Mouse (Mus musculus) thymus, adult 2 months (tissue): Measurements from ENCODE around the gene Pdlim7. TPM values are rescaled to one million over a fixed set of nuclear protein-coding genes. Genes with fewer than 3 reads are reported as not detected.
A peak's percentile ranks its signal among the peaks of the same experiment; 100 is the strongest.

Source experiments
- DNase-seq: peaks from one replicate; pipeline ENCODE4 v3.0.0; 2021
- H3K27ac ChIP-seq: fragments of 200-500 bp; 2 replicates; pipeline ENCODE4 v1.5.1; 2012; ENCODE audit warnings: low read length, control low read depth; ENCODE audit not compliant: control insufficient read depth, insufficient read depth
- H3K27me3 ChIP-seq: fragments of 200-500 bp; 2 replicates; pipeline ENCODE4 v1.6.1; 2012; ENCODE audit warnings: mild to moderate bottlenecking, low read length, moderate library complexity, mixed read lengths; ENCODE audit not compliant: control insufficient read depth, insufficient read depth
- H3K36me3 ChIP-seq: fragments of 200-500 bp; 2 replicates; pipeline ENCODE4 v1.6.1; 2012; ENCODE audit warnings: mild to moderate bottlenecking, low read length, moderate library complexity; ENCODE audit not compliant: control insufficient read depth, insufficient read depth
- H3K4me1 ChIP-seq: fragments of 200-500 bp; replicated peaks from 2 replicates; pipeline ENCODE4 v1.6.1; 2012; ENCODE audit warnings: low read length; ENCODE audit not compliant: control insufficient read depth, insufficient read depth
- H3K4me3 ChIP-seq: fragments of 200-500 bp; 2 replicates; pipeline ENCODE4 v1.5.1; 2012; ENCODE audit warnings: mild to moderate bottlenecking, low read length, control low read depth, moderate library complexity; ENCODE audit not compliant: control insufficient read depth, insufficient read depth
- CTCF ChIP-seq: fragments of 200-500 bp; IDR thresholded peaks from 2 replicates; pipeline ENCODE4 v1.5.1; 2012; ENCODE audit warnings: mild to moderate bottlenecking, control low read depth, low read length, moderate library complexity, borderline replicate concordance; ENCODE audit not compliant: control insufficient read depth, poor library complexity, insufficient read depth; ENCODE audit errors: extremely low read depth
- POLR2A ChIP-seq: fragments of 200-500 bp; IDR thresholded peaks from 2 replicates; pipeline ENCODE4 v1.6.1; 2012; ENCODE audit warnings: mild to moderate bottlenecking, low read length, control low read depth, moderate library complexity; ENCODE audit not compliant: control insufficient read depth, poor library complexity, insufficient read depth; ENCODE audit errors: extremely low read depth
- WGBS: fragments of 180-500 bp; shearing (Covaris S2); methylation state at CpG from one replicate; pipeline ENCODE4 v1.1.7; 2018; 5-methylcytosine and 5-hydroxymethylcytosine counted together
- polyA plus RNA-seq: library from polyadenylated mRNA; depleted of rRNA; stranded (reverse); fragments of >200 nt; gene quantifications from 2 replicates; pipeline ENCODE4 v1.2.3, GENCODE M21; 2012

Pdlim7 gene
- polyA plus RNA-seq, 1 experiment = 29.5 TPM

GRCm38 (mm10) chr13:55523278-55523677 lies 9.8 kb upstream of the Pdlim7 start:
- TF ChIP-seq POLR2A (no peak), CTCF (no peak)
- Histone ChIP-seq H3K27ac (no peak overlapping the region), H3K27me3 (no peaks in the 10 kb centered on the region), H3K4me1 (0 out of 2 replicates have a peak, but pooled peaks cover 2% of the 10 kb centered on the region), H3K36me3 (no peaks in the 10 kb centered on the region), H3K4me3 (no peak overlapping the region)
- no peak for DNase-seq
- WGBS = 93% methylated on average over 17 of the region's 17 CpGs

- Histone ChIP-seq H3K27me3 (no peaks in the 10 kb centered on the region), H3K27ac (no peak overlapping the region), H3K36me3 (no peaks in the 10 kb centered on the region), H3K4me3 (no peak overlapping the region), H3K4me1 (no peaks in the 10 kb centered on the region)
- 82% methylated on average over 8 of the region's 8 CpGs for WGBS
- no peak for TF ChIP-seq POLR2A
- no peak for TF ChIP-seq CTCF
- DNase-seq = no peak
Measured at GRCm38 (mm10) chr13:55522730-55523129, 9.3 kb upstream of the Pdlim7 start.

GRCm38 (mm10) chr13:55519606-55520005 lies 6.1 kb upstream of the Pdlim7 start:
- H3K36me3 ChIP-seq = no peaks in the 10 kb centered on the region
- no peak for DNase-seq
- TF ChIP-seq POLR2A = no peak
- no peak for TF ChIP-seq CTCF
- no peak overlapping the region for H3K27ac ChIP-seq
- 31% methylated on average over 4 of the region's 4 CpGs for WGBS
- no peaks in the 10 kb centered on the region for H3K4me1 ChIP-seq
- H3K27me3 ChIP-seq = no peaks in the 10 kb centered on the region
- no peak overlapping the region for H3K4me3 ChIP-seq

GRCm38 (mm10) chr13:55516955-55517354 lies 3.5 kb upstream of the Pdlim7 start:
- TF ChIP-seq POLR2A (no peak), CTCF (peak; percentile 83; the same call in 1 of the 2 replicates)
- 8% methylated on average over 5 of the region's 5 CpGs for WGBS

GRCm38 (mm10) chr13:55513828-55514227 lies 352 bp upstream of the Pdlim7 start:
- Histone ChIP-seq H3K4me1 (peaks cover 21% of the 10 kb centered on the region), H3K27ac (no peak overlapping the region), H3K36me3 (no peaks in the 10 kb centered on the region), H3K4me3 (no peak overlapping the region), H3K27me3 (no peaks in the 10 kb centered on the region; the same call in 1 of the 2 replicates)
- DNase-seq = no peak
- TF ChIP-seq CTCF (no peak), POLR2A (no peak)
- 38% methylated on average over 9 of the region's 9 CpGs for WGBS

More at GRCm38 (mm10) chr13:55516955-55517354, 3.5 kb upstream of the Pdlim7 start:
- no peaks in the 10 kb centered on the region for H3K36me3 ChIP-seq
- no peak overlapping the region for H3K27ac ChIP-seq
- peaks cover 13% of the 10 kb centered on the region for H3K4me1 ChIP-seq
- H3K27me3 ChIP-seq = no peaks in the 10 kb centered on the region; the same call in 1 of the 2 replicates
- DNase-seq = peak; percentile 80
- no peak overlapping the region for H3K4me3 ChIP-seq

- H3K4me3 ChIP-seq = peak overlapping the region; percentile 81
- H3K36me3 ChIP-seq = no peaks in the 10 kb centered on the region
- TF ChIP-seq CTCF (no peak), POLR2A (no peak)
- WGBS = 16% methylated on average over 25 of the region's 25 CpGs
- peaks cover 30% of the 10 kb centered on the region for H3K4me1 ChIP-seq
- no peak overlapping the region for H3K27ac ChIP-seq
- no peak for DNase-seq
- no peaks in the 10 kb centered on the region; the same call in 1 of the 2 replicates for H3K27me3 ChIP-seq
Measured at GRCm38 (mm10) chr13:55512379-55513031, 971 bp downstream of the Pdlim7 start.

GRCm38 (mm10) chr13:55511492-55511861 lies 2.0 kb downstream of the Pdlim7 start:
- H3K27ac ChIP-seq = no peak overlapping the region
- peaks cover 34% of the 10 kb centered on the region for H3K4me1 ChIP-seq
- DNase-seq = no peak
- H3K27me3 ChIP-seq = no peaks in the 10 kb centered on the region; the same call in 1 of the 2 replicates
- H3K36me3 ChIP-seq = no peaks in the 10 kb centered on the region
- H3K4me3 ChIP-seq = no peak overlapping the region
- WGBS = 86% methylated on average over 5 of the region's 5 CpGs
- no peak for TF ChIP-seq POLR2A
- TF ChIP-seq CTCF = no peak
